Mouse (Mus musculus) thymus, postnatal 36 days (tissue): ENCODE results near the gene Ciz1.

Experiments
- DNase-seq, 2 experiments: peaks; one replicate each; pipeline ENCODE4 v3.0.0; 2022; ENCODE audit warnings: mixed read lengths in 2 of 2

Gene Ciz1

GRCm38 (mm10) chr2:32381775-32382223 lies 29.7 kb downstream of the Ciz1 start, which contains the start of gene 1110008P14Rik:
Gene 1110008P14Rik (minus strand): TSS chr2:32381938.
- DNase-seq, result peak; percentile 96 to 97

GRCm38 (mm10) chr2:32382689-32383088 lies 30.6 kb downstream of the Ciz1 start:
- DNase-seq, result no peak

- no peak for DNase-seq
Measured at GRCm38 (mm10) chr2:32387706-32388490, 35.8 kb downstream of the Ciz1 start, which contains the start of gene Lcn2. Gene Lcn2 (minus strand): TSS chr2:32388252.

GRCm38 (mm10) chr2:32389157-32389556 lies 37.0 kb downstream of the Ciz1 start:
- DNase-seq, result no peak

- no peak for DNase-seq
Measured at GRCm38 (mm10) chr2:32390871-32391270, 38.7 kb downstream of the Ciz1 start.

GRCm38 (mm10) chr2:32392063-32392462 lies 39.9 kb downstream of the Ciz1 start:
- DNase-seq, result no peak

- peak; percentile 66 to 70 for DNase-seq
Measured at GRCm38 (mm10) chr2:32394973-32395372, 42.8 kb downstream of the Ciz1 start.

- peak; percentile 91 to 95 for DNase-seq
Measured at GRCm38 (mm10) chr2:32395484-32395945, 43.4 kb downstream of the Ciz1 start, which contains the start of gene Ptges2. Gene Ptges2 (plus strand): TSS chr2:32395896.

- DNase-seq, result peak; percentile 71 to 76
Measured at GRCm38 (mm10) chr2:32395946-32396621, 44.0 kb downstream of the Ciz1 start.

- DNase-seq, result peak; percentile 15 to 27
Measured at GRCm38 (mm10) chr2:32396695-32397094, 44.6 kb downstream of the Ciz1 start.

GRCm38 (mm10) chr2:32404663-32405062 lies 52.5 kb downstream of the Ciz1 start:
- DNase-seq, result peak; percentile 86 to 92

- no peak for DNase-seq
Measured at GRCm38 (mm10) chr2:32407144-32407824, 55.2 kb downstream of the Ciz1 start.

- DNase-seq, result no peak
Measured at GRCm38 (mm10) chr2:32408429-32409424, 56.6 kb downstream of the Ciz1 start.

- DNase-seq, result no peak
Measured at GRCm38 (mm10) chr2:32411407-32411806, 59.3 kb downstream of the Ciz1 start.

- no peak for DNase-seq
Measured at GRCm38 (mm10) chr2:32412742-32413531, 60.8 kb downstream of the Ciz1 start.

- DNase-seq, result no peak
Measured at GRCm38 (mm10) chr2:32413936-32414335, 61.8 kb downstream of the Ciz1 start.

- no peak for DNase-seq
Measured at GRCm38 (mm10) chr2:32415801-32416200, 63.7 kb downstream of the Ciz1 start.

- DNase-seq, result no peak
Measured at GRCm38 (mm10) chr2:32416556-32416955, 64.4 kb downstream of the Ciz1 start.

GRCm38 (mm10) chr2:32417486-32417885 lies 65.4 kb downstream of the Ciz1 start:
- no peak for DNase-seq

- DNase-seq, result no peak
Measured at GRCm38 (mm10) chr2:32418430-32419151, 66.5 kb downstream of the Ciz1 start.
